Mouse (Mus musculus) hindbrain, postnatal 0 days (tissue): ENCODE results near the gene Il9. TPM values are rescaled to one million over a fixed set of nuclear protein-coding genes. Genes with fewer than 3 reads are reported as not detected.

Experiments used
- ATAC-seq: fragments of 200-750 bp; cut with Nextera tagmentation; 2 replicates; pipeline ENCODE4 v1.8.0; 2017; ENCODE audit warnings: mild to moderate bottlenecking, moderate TSS enrichment, moderate library complexity
- DNase-seq: peaks from one replicate; pipeline ENCODE4 v3.0.0-alpha.2; 2015; ENCODE audit warnings: low spot score
- H3K27ac ChIP-seq: fragments of 300-500 bp; sonication (generic); 2 replicates; pipeline ENCODE4 v1.5.1; 2014; ENCODE audit warnings: mild to moderate bottlenecking
- H3K27me3 ChIP-seq: fragments of 300-500 bp; sonication (generic); 2 replicates; pipeline ENCODE4 v1.6.1; 2014; ENCODE audit warnings: low read length, mixed read lengths; ENCODE audit not compliant: insufficient read depth
- H3K36me3 ChIP-seq: fragments of 300-500 bp; sonication (generic); 2 replicates; pipeline ENCODE4 v1.6.1; 2014; ENCODE audit warnings: low read length, mixed read lengths; ENCODE audit not compliant: insufficient read depth
- H3K4me1 ChIP-seq: fragments of 300-500 bp; sonication (generic); 2 replicates; pipeline ENCODE4 v1.6.1; 2014; ENCODE audit warnings: antibody characterized with exemption, low read length, mixed read lengths; ENCODE audit not compliant: insufficient read depth
- H3K4me2 ChIP-seq: fragments of 300-500 bp; sonication (generic); 2 replicates; pipeline ENCODE4 v1.6.1; 2014; ENCODE audit warnings: low read depth, mild to moderate bottlenecking, low read length, moderate library complexity, mixed read lengths
- H3K4me3 ChIP-seq: fragments of 300-500 bp; sonication (generic); 2 replicates; pipeline ENCODE4 v1.5.1; 2014; ENCODE audit warnings: low read length
- H3K9ac ChIP-seq: fragments of 300-500 bp; sonication (generic); replicated peaks from 2 replicates; pipeline ENCODE4 v1.6.1; 2014; ENCODE audit warnings: mild to moderate bottlenecking, low read length, moderate library complexity, mixed read lengths
- H3K9me3 ChIP-seq: fragments of 300-500 bp; sonication (generic); 2 replicates; pipeline ENCODE4 v1.6.1; 2016; ENCODE audit warnings: low read length, mixed read lengths
- CTCF ChIP-seq: IDR thresholded peaks from 2 replicates; pipeline ENCODE4 v1.5.1; 2016; ENCODE audit warnings: antibody characterized with exemption, control low read depth, low read depth
- WGBS: fragments of 180-500 bp; shearing (Covaris S2); extraction: QIAGEN DNeasy Blood & Tissue Kit; methylation state at CpG from one replicate; pipeline ENCODE4 v1.1.7; 2014; 5-methylcytosine and 5-hydroxymethylcytosine counted together
- polyA plus RNA-seq: library from polyadenylated mRNA; unstranded; fragments of >200 nt; fragmentation: Nextera tagmentation; extraction: Ambion mirVana; gene quantifications from 2 replicates; pipeline ENCODE4 v1.2.1, GENCODE M21; 2015
- total RNA-seq: library from RNA; depleted of rRNA; stranded (reverse); fragments of >200 nt; gene quantifications from 2 replicates; pipeline ENCODE4 v1.2.3, GENCODE M21; 2014

Gene Il9
- total and polyA plus RNA-seq, 2 experiments from 2014 or later = not detected

DNA sequence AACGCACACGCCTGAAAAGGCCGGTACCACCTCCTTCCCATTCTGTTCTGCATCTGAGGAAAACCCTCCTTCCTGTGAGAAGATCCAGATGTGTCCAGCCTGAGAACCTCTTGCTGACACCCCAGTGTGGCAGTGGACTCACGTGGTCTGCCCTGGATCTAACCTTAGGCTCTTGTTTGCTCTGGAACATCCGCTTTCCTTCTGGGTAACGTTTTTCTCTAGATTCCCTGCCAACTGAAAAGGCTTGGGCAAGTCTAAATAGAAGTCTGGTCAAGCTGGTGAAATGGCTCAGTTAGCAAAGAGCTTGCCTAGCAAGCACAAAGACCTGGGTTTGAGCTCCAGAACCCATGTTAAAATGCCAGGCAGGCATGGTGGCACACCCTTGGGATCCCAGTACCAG is 37.0 kb downstream of the Il9 start:
- WGBS = 90% methylated on average over 6 of the region's 6 CpGs
- H3K36me3 ChIP-seq = no peaks in the 10 kb centered on the region

DNA sequence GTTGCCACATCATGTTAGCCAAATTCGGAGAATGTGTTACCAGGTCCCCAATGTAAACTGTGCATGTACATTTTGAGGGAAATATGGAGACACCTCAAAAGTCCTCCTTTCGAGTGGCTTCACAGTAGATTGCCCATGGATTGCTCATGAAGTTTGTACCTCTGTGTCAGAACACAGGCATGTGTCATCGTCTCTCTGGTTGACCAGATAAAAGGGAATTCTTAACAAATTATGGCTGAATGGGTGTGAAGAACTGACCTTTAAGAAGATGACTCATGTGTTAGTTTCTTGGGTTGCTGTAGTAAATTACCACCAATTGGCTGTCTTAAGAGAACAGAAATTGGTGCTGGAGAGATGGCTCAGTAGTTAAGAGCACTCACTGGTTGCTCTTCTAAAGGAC is 37.9 kb downstream of the Il9 start:
- Histone ChIP-seq H3K27me3 (peaks cover 16% of the 10 kb centered on the region), H3K36me3 (no peaks in the 10 kb centered on the region), H3K4me1 (no peaks in the 10 kb centered on the region), H3K9ac (no peak overlapping the region), H3K9me3 (no peaks in the 10 kb centered on the region), H3K4me3 (no peak overlapping the region), H3K27ac (no peak overlapping the region), H3K4me2 (no peak overlapping the region)
- DNase-seq (no peak), ATAC-seq (no peak)
- no peak for TF ChIP-seq CTCF
- WGBS = 94% methylated on average over 3 of the region's 3 CpGs

More for the DNA sequence above, 37.0 kb downstream of the Il9 start:
- H3K4me3 ChIP-seq = no peak overlapping the region
- ATAC-seq = no peak
- no peaks in the 10 kb centered on the region for H3K9me3 ChIP-seq
- no peak for TF ChIP-seq CTCF
- H3K4me2 ChIP-seq = no peak overlapping the region
- H3K27ac ChIP-seq = no peak overlapping the region
- peaks cover 6% of the 10 kb centered on the region; the same call in 1 of the 2 replicates for H3K4me1 ChIP-seq
- H3K27me3 ChIP-seq = peaks cover 7% of the 10 kb centered on the region
- no peak overlapping the region for H3K9ac ChIP-seq
- DNase-seq = no peak

DNA sequence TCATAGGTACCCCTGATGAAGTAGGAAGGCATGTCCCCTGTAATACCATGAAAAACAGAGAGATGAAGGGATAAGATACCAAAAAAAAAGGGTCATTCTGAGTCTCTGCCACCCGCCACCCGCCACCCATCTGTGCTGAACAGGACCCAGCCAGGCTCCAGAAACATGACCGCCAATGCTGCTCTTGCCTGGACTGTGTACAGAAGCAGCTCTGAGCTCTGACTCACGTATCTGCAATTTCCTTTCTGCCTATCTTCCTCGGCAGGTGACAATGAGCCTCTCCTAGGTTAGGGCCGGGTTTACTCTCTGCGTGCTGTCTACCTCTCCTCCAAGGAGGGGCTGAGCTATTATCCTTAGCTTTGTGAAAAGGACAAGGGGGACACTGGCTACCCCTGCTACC is 38.6 kb downstream of the Il9 start:
- no peak for TF ChIP-seq CTCF
- 86% methylated on average over 7 of the region's 7 CpGs for WGBS
- H3K27ac ChIP-seq = no peak overlapping the region
- H3K27me3 ChIP-seq = peaks cover 23% of the 10 kb centered on the region
- H3K4me2 ChIP-seq = no peak overlapping the region
- no peaks in the 10 kb centered on the region for H3K36me3 ChIP-seq
- H3K4me1 ChIP-seq = 0 out of 2 replicates have a peak, but pooled peaks cover 4% of the 10 kb centered on the region
- DNase-seq (no peak), ATAC-seq (no peak)
- no peak overlapping the region for H3K4me3 ChIP-seq
- no peak overlapping the region for H3K9ac ChIP-seq
- no peaks in the 10 kb centered on the region for H3K9me3 ChIP-seq

DNA sequence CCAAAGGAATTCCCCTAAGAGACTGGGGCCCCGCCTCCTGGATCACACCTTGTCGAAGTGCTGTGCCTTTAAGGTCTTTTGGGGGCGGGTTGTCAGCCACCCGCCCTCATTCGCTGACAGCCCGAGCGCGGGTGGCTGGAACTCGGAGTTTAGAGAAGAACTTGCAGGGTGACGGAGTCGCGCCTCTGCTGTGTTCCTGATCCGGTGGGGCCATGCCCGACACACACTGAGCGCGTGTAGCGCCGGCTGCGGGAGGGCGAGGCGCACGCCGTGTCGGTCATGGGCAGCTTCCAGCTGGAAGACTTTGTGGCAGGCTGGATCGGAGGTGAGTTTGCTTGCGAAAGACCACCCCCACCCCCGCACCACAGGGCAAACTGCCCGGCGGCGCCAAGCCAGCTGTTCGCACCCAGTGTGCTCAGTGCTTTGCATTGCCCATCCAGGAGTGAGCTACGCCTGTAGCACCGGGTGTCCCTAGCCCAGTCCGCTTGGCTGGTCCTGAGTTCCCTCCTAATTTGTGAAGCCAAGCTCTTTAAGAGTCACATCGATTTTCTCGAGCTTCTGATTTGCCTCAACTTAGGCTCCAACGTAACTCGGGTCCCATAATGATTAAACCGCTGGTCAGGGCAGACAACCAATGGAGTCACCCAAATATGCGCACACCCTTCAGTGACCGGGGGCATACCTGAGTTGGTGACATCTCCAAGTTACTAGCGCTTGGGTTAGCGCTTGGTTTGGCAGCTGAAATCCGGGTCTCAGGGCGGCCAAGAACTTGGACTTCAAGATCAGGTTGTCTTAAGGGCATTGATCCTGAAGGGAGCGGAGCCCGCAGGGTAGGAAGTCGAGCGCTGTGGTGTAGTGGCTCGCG is 43.6 kb downstream of the Il9 start, which contains the start of gene Slc25a48:
Gene Slc25a48 (plus strand): TSS at position 145 of the 865 bp plus-strand sequence.
- Histone ChIP-seq H3K4me2 (peak within 1 kb of the TSS; percentile 61), H3K4me1 (0 out of 2 replicates have a peak, but pooled peaks cover 8% of the 10 kb centered on the region), H3K27ac (no peak within 1 kb of the TSS), H3K9ac (0 out of 2 replicates have a peak within 1 kb of the TSS, but pooled peaks have one; percentile 28), H3K4me3 (peak within 1 kb of the TSS; percentile 36), H3K27me3 (peaks cover 36% of the 10 kb centered on the region), H3K9me3 (no peaks in the 10 kb centered on the region), H3K36me3 (no peaks in the 10 kb centered on the region)
- no peak for ATAC-seq
- TF ChIP-seq CTCF = no peak
- DNase-seq = peak; percentile 31
- 5% methylated on average over 51 of the region's 51 CpGs for WGBS

DNA sequence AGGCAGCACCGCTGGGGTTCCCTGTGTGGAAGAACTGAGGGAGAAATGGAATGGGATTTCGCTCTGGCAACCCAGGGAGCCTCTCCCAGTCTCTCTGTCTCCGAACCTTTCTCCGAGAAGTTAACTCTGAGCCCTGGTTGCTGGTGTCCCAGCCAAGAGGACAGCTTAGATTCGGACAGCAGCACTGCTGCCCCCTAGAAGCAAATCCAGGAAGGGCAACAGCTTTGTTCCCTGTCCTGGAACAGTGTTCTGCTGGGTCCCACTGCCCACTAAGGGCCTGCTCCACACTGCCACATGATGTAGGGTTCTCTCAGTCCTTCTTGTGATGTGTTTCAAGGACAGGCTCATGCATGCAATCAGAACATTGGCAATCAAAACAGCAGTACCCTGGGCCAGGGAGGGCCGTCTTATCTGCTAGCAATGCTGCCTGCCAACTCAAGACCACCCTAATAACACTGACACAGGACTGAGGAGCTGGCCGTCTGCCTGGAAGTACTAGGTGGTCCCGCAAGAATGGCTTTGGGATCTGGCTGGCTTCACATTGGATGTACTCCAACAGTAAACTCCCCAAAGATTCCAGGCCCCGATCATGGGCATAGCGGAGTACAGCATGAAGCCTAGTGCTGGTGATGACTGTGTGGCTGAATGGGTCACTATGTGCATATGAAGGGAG is 46.3 kb downstream of the Il9 start:
- no peak overlapping the region for H3K9ac ChIP-seq
- peak; percentile 49 for TF ChIP-seq CTCF
- 46% methylated on average over 10 of the region's 10 CpGs for WGBS
- H3K9me3 ChIP-seq = no peaks in the 10 kb centered on the region
- no peak overlapping the region for H3K4me2 ChIP-seq
- no peak overlapping the region for H3K27ac ChIP-seq
- H3K4me3 ChIP-seq = no peak overlapping the region
- H3K4me1 ChIP-seq = 0 out of 2 replicates have a peak, but pooled peaks cover 8% of the 10 kb centered on the region
- H3K27me3 ChIP-seq = peaks cover 34% of the 10 kb centered on the region
- peak; percentile 52 for DNase-seq
- no peaks in the 10 kb centered on the region for H3K36me3 ChIP-seq
- peak; percentile 56 for ATAC-seq

DNA sequence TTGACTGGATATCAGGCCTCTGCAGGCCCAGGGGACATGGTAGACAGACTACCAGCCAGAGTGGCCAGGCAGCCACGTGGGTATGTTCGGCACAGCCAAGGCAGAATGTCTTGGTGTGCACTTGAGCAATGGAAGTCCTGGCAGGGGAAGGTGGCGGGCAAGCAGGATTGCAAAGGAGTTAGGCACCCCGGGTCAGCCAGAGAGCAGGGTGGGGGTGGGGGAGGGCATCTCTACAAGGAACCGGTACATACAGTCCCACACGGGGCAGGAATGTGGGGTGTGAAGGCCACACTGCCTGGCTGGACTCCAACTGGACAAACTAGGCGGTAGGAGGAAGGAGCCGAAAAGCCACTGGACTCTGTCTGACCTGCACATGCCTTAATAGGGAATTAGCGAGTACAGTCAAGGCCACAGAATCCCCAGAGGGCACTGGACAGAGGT is 47.7 kb downstream of the Il9 start:
- no peak overlapping the region for H3K4me3 ChIP-seq
- TF ChIP-seq CTCF = no peak
- WGBS = 68% methylated on average over 9 of the region's 9 CpGs
- no peak overlapping the region for H3K9ac ChIP-seq
- H3K36me3 ChIP-seq = no peaks in the 10 kb centered on the region
- no peak overlapping the region for H3K27ac ChIP-seq
- H3K4me1 ChIP-seq = 0 out of 2 replicates have a peak, but pooled peaks cover 8% of the 10 kb centered on the region
- no peak for DNase-seq
- ATAC-seq = 0 out of 2 replicates have a peak, but pooled peaks have one; percentile 22
- H3K9me3 ChIP-seq = no peaks in the 10 kb centered on the region
- H3K4me2 ChIP-seq = no peak overlapping the region
- H3K27me3 ChIP-seq = peaks cover 22% of the 10 kb centered on the region
